Mouse (Mus musculus) adrenal gland, adult 2 months (tissue): ENCODE measurements at regions not wholly inside any gene's neighbourhood (a gene's known extent, or its start where the extent isn't known, plus 50 kb on each side); places are given as distances from the start of the nearest gene placed in this dataset.

Experiments
- DNase-seq: peaks from one replicate; pipeline ENCODE4 v3.0.0; 2021

DNA sequence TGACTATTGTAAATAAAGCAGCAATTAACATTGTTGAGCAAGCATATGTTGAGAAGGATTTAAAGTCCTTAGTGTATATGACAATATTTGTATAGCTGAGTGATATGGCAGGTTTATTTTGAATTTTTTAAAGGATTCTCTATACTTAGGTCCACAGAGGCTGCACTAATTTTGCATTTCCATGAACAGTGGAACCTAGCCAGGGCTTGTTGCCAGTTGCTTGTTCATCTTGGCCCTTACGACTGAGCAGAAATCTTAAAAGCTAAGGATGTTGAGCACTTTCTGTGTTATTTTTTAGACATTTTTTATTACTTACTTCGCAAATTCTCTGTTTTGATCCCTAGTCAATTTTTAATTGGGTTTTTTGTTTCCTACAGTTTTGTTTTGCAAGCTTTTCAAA is 417.8 kb downstream of the Cdh7 start:
- DNase-seq: no peak

DNA sequence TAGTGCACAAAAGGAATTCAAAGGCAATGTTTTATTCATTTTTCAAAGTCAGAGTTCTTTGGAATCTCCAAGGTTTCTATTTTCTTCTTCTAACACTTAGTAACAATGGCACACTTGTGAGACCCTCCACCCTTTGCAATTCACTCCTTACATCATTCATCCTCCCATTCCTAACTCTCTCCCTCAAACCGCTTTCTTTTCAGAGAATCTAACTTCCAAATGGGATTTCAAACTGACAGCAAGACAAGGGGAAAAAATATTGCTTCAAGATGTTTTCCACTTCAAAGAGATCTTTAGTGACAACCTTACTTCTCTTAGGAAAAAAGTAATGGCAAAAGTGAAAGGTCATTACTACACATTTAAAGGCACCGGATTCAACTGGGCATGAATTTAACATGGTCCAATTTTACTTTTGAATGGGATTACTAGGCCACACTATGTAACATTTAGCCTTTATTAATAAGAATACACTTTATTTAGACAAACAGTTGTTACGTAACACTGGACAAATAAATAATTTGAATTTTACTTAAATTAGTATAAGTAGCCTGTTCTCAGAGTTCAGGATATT is 465.6 kb downstream of the Cdh7 start:
- DNase-seq: no peak

DNA sequence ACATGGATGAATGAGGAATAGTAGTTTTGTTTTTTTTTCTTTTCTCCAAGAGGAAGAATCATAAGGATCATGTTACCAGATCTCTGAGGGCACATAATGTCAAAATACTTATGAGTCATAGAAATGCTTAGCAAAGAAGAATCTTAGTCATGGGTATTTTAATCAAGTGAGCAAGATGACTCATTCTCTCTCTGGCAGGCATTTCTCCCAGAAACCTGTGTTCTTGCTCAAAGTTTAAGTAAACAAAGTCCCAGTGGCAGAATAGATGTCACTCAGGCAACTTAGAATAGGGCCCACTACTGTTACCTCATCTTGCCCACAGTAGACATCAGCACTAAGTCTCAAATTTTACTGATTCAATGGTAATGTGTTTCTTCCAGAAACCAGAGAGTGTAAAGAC is 493.9 kb downstream of the Cdh19 start:
- peak; percentile 2 for DNase-seq

DNA sequence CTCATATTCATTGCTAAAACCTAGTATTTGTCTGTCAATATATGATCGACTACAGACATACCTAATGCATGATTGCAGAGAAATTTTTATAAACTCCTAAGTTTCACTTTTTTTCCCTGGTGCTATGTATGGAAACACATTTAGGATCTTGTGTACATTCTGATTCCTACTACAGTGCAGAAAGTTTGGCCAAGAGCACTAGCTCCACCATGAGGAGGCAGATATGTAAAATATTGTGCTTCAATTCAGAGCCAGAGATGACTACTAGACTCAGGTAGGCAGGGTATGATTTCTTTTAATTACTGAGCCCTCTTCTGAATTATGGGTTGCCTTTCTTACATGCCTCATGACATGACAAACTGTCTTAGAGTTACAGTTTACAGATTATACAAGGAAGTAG is 488.0 kb downstream of the Cdh19 start:
- no peak for DNase-seq
